24 mouse cellular contexts compared by ENCODE assay signal in genomic region chr9:102749216-102749615, GRCm38 (mm10). TPM values are rescaled to one million over a fixed set of nuclear protein-coding genes. Genes with fewer than 3 reads are reported as not detected.
DNase-seq lines count a peak whose midpoint lies in the region; ATAC-seq and TF ChIP-seq lines count a peak whose summit lies in the region.
"Had no signal": no experiment of that assay in that cellular context is flagged by ENCODE, and none has a peak within 500 bp of the region (broad histone marks: within the 10 kb centered on the region; RNA-seq: fewer than 3 reads in every experiment).

No protein-coding gene starts in this region.

- no peaks in the 10 kb centered on the region for H3K36me3 ChIP-seq in midbrain, embryonic 11.5 days (ENCODE audit: control insufficient read depth, insufficient read depth, low read length)
- no peaks in the 10 kb centered on the region for H3K36me3 ChIP-seq in midbrain, postnatal 0 days (ENCODE audit: insufficient read depth, low read length)
- H3K36me3 ChIP-seq in embryonic facial prominence, embryonic 10.5 days (replicated peaks), result no peaks in the 10 kb centered on the region
- H3K36me3 ChIP-seq: embryonic facial prominence, embryonic 13.5 days; forebrain, embryonic 12.5 days; G1E; heart, embryonic 15.5 days; hindbrain, embryonic 13.5 days had no signal

- DNase-seq in adrenal gland, adult (ENCODE audit: inconsistent age in 2 of 2, low spot score in 1 of 2), result peak; percentile 86 to 92
- no peak for DNase-seq in adrenal gland, postnatal 4 days (ENCODE audit: low spot score in 2 of 2)
- peak; percentile 72 for DNase-seq in midbrain, embryonic 11.5 days (ENCODE audit: low spot score, missing footprints)
- no peak for DNase-seq in midbrain, postnatal 0 days (ENCODE audit: low spot score)
- DNase-seq in adrenal gland, postnatal 36 days, result peak; percentile 71 to 79
- DNase-seq in embryonic facial prominence, embryonic 10.5 days (ENCODE audit: low spot score), result no peak
- DNase-seq: B cell, adult 2 months; cerebellum, adult 11-12 months; cerebellum, adult 9-10 months; cerebellum, postnatal 25 days; gastrocnemius, postnatal 14 days; heart, adult 2 months; heart, postnatal 14 days; kidney, adult 18-20 months had no signal

- no peaks in the 10 kb centered on the region for H3K4me1 ChIP-seq in midbrain, embryonic 11.5 days (ENCODE audit: control insufficient read depth, insufficient read depth, low read length)
- H3K4me1 ChIP-seq in midbrain, postnatal 0 days (ENCODE audit: insufficient read depth, low read length), result no peaks in the 10 kb centered on the region
- peaks cover 10% of the 10 kb centered on the region for H3K4me1 ChIP-seq in embryonic facial prominence, embryonic 10.5 days
- H3K4me1 ChIP-seq: forebrain, embryonic 12.5 days; heart, embryonic 15.5 days; hindbrain, embryonic 13.5 days had no signal

- ATAC-seq in midbrain, embryonic 11.5 days (ENCODE audit: low FRiP score), result no peak
- no peak for ATAC-seq in midbrain, postnatal 0 days (ENCODE audit: low FRiP score)
- no peak for ATAC-seq in inflammation-experienced regulatory T-cells, adult 6 months
- ATAC-seq: CD4-positive, CD25-positive, alpha-beta regulatory T cell, adult 4 months; forebrain, embryonic 16.5 days; hindbrain, postnatal 0 days had no signal

- H3K27ac ChIP-seq in midbrain, embryonic 11.5 days (ENCODE audit: low read depth, low read length), result no peak overlapping the region
- no peak overlapping the region for H3K27ac ChIP-seq in midbrain, postnatal 0 days (ENCODE audit: low read depth, low read length)
- H3K27ac ChIP-seq in embryonic facial prominence, embryonic 10.5 days (replicated peaks), result no peak overlapping the region
- H3K27ac ChIP-seq: embryonic facial prominence, embryonic 13.5 days; forebrain, embryonic 12.5 days; heart, adult 2 months; heart, embryonic 15.5 days; hindbrain, embryonic 13.5 days; hindbrain, postnatal 0 days had no signal

- no peaks in the 10 kb centered on the region for H3K27me3 ChIP-seq in midbrain, embryonic 11.5 days (ENCODE audit: control insufficient read depth, insufficient read depth, low read length)
- no peaks in the 10 kb centered on the region for H3K27me3 ChIP-seq in midbrain, postnatal 0 days (ENCODE audit: insufficient read depth, low read length)
- H3K27me3 ChIP-seq in embryonic facial prominence, embryonic 10.5 days (replicated peaks; ENCODE audit: low read depth, poor library complexity, severe bottlenecking), result no peaks in the 10 kb centered on the region
- H3K27me3 ChIP-seq: embryonic facial prominence, embryonic 13.5 days; forebrain, embryonic 12.5 days; heart, embryonic 15.5 days; hindbrain, embryonic 13.5 days had no signal

- no peak for TF ChIP-seq CTCF in midbrain, postnatal 0 days (IDR thresholded peaks at IDR 0.05)

- no peak overlapping the region for H3K9ac ChIP-seq in midbrain, embryonic 11.5 days (ENCODE audit: low read length)
- H3K9ac ChIP-seq in midbrain, postnatal 0 days (replicated peaks; ENCODE audit: low read length, poor library complexity, severe bottlenecking), result no peak overlapping the region
- H3K9ac ChIP-seq: embryonic facial prominence, embryonic 13.5 days; forebrain, embryonic 12.5 days; heart, embryonic 15.5 days; hindbrain, embryonic 13.5 days had no signal

- WGBS in midbrain, embryonic 11.5 days, result 85% methylated on average over 11 of the region's 11 CpGs
- 86% methylated on average over 11 of the region's 11 CpGs for WGBS in midbrain, postnatal 0 days
- 84% methylated on average over 11 of the region's 11 CpGs for WGBS in embryonic facial prominence, embryonic 10.5 days

- no peak overlapping the region for H3K4me2 ChIP-seq in midbrain, embryonic 11.5 days
- H3K4me2 ChIP-seq in midbrain, postnatal 0 days (ENCODE audit: low read depth, low read length, poor library complexity, severe bottlenecking), result no peak overlapping the region
- H3K4me2 ChIP-seq: embryonic facial prominence, embryonic 13.5 days; forebrain, embryonic 12.5 days; heart, embryonic 11.5 days; heart, embryonic 15.5 days; hindbrain, embryonic 13.5 days had no signal

- no peak overlapping the region for H3K4me3 ChIP-seq in midbrain, embryonic 11.5 days (ENCODE audit: low read depth, low read length)
- H3K4me3 ChIP-seq in midbrain, postnatal 0 days (ENCODE audit: low read depth, low read length), result no peak overlapping the region
- H3K4me3 ChIP-seq in embryonic facial prominence, embryonic 10.5 days, result no peak overlapping the region
- H3K4me3 ChIP-seq: embryonic facial prominence, embryonic 13.5 days; forebrain, embryonic 12.5 days; heart, adult 2 months; heart, embryonic 15.5 days; hindbrain, embryonic 13.5 days had no signal

- H3K9me3 ChIP-seq in midbrain, embryonic 11.5 days (ENCODE audit: control insufficient read depth, low read length), result no peaks in the 10 kb centered on the region
- no peaks in the 10 kb centered on the region for H3K9me3 ChIP-seq in midbrain, postnatal 0 days (ENCODE audit: low read length)
- no peaks in the 10 kb centered on the region for H3K9me3 ChIP-seq in embryonic facial prominence, embryonic 10.5 days
- H3K9me3 ChIP-seq: embryonic facial prominence, embryonic 13.5 days; forebrain, embryonic 12.5 days; G1E; heart, embryonic 15.5 days; hindbrain, embryonic 13.5 days had no signal

RNA-seq across cellular contexts. Expression of gene Amotl2, which starts 32.7 kb away (rescaled TPM):
- 10 to 100 TPM; 80.9 to 94.5 TPM for total RNA-seq in adrenal gland, postnatal 4 days (2021)
- 47.0 and 58.0 TPM in 2 replicates for polyA plus RNA-seq in midbrain, embryonic 11.5 days (2014; fragmentation: Nextera tagmentation; extraction: Ambion mirVana)
- total RNA-seq in midbrain, postnatal 0 days (2014; rRNA removed), result 125 and 129 TPM in 2 replicates
- 31.5 and 32.5 TPM in 2 replicates for polyA plus RNA-seq in midbrain, postnatal 0 days (2015; fragmentation: Nextera tagmentation; extraction: Ambion mirVana)
- total RNA-seq in adrenal gland, postnatal 36 days (2021), result 100 to 1,000 TPM; 219 to 385 TPM
- polyA plus RNA-seq in embryonic facial prominence, embryonic 10.5 days (2016; fragmentation: Nextera tagmentation; extraction: Ambion mirVana), result 61.4 and 64.0 TPM in 2 replicates
- polyA plus RNA-seq in inflammation-experienced regulatory T-cells, adult 6 months (2017; shearing (Covaris generic)), result under 1 TPM in 1 of 3 experiments, not detected in 2; 0.21 TPM
- polyA plus RNA-seq: CD4-positive, CD25-positive, alpha-beta regulatory T cell, adult 4 months; G1E had no signal

Comparison
In these comparisons a context has a peak if more than half of its experiments do, and no peak if none do; other contexts are left out.
1. DNase-seq: peak in adrenal gland, adult (2 of 2), midbrain, embryonic 11.5 days (single experiment) and adrenal gland, postnatal 36 days (2 of 2); none in adrenal gland, postnatal 4 days (0 of 2), midbrain, postnatal 0 days (single experiment) and embryonic facial prominence, embryonic 10.5 days (single experiment).
2. RNA of gene Amotl2, which starts 32.7 kb away (polyA plus RNA-seq): 61.4 to 64.0 TPM in embryonic facial prominence, embryonic 10.5 days, 47.0 to 58.0 TPM in midbrain, embryonic 11.5 days and 31.5 to 32.5 TPM in midbrain, postnatal 0 days; 0.21 TPM in inflammation-experienced regulatory T-cells, adult 6 months; every median in the first group is over 10 times any median in the second.